Mouse (Mus musculus) embryonic facial prominence, embryonic 15.5 days (tissue): Measurements from ENCODE around the gene Gm10799. TPM values are rescaled to one million over a fixed set of nuclear protein-coding genes. Genes with fewer than 3 reads are reported as not detected.

Source experiments
- ATAC-seq: fragments of 200-750 bp; cut with Nextera tagmentation; 2 replicates; pipeline ENCODE4 v1.8.0; 2017; ENCODE audit warnings: low read depth, moderate TSS enrichment; ENCODE audit not compliant: insufficient number of reproducible peaks, low FRiP score, low TSS enrichment
- H3K27ac ChIP-seq: fragments of 300-500 bp; sonication (generic); replicated peaks from 2 replicates; pipeline ENCODE4 v1.5.1; 2015; ENCODE audit warnings: mild to moderate bottlenecking, inconsistent platforms
- H3K27me3 ChIP-seq: fragments of 300-500 bp; sonication (generic); 2 replicates; pipeline ENCODE4 v1.6.1; 2015; ENCODE audit warnings: inconsistent platforms
- H3K36me3 ChIP-seq: fragments of 300-500 bp; sonication (generic); 2 replicates; pipeline ENCODE4 v1.6.1; 2015; ENCODE audit warnings: mild to moderate bottlenecking, inconsistent platforms
- H3K4me1 ChIP-seq: fragments of 300-500 bp; sonication (generic); 2 replicates; pipeline ENCODE4 v1.6.1; 2015; ENCODE audit warnings: inconsistent platforms
- H3K4me2 ChIP-seq: fragments of 300-500 bp; sonication (generic); replicated peaks from 2 replicates; pipeline ENCODE4 v1.6.1; 2015; ENCODE audit warnings: mild to moderate bottlenecking, inconsistent platforms
- H3K4me3 ChIP-seq: fragments of 300-500 bp; sonication (generic); replicated peaks from 2 replicates; pipeline ENCODE4 v1.5.1; 2015; ENCODE audit warnings: mild to moderate bottlenecking, inconsistent platforms
- H3K9ac ChIP-seq: fragments of 300-500 bp; sonication (generic); 2 replicates; pipeline ENCODE4 v1.6.1; 2015; ENCODE audit warnings: inconsistent platforms
- H3K9me3 ChIP-seq: fragments of 300-500 bp; sonication (generic); replicated peaks from 2 replicates; pipeline ENCODE4 v1.6.1; 2016; ENCODE audit warnings: inconsistent platforms
- WGBS: fragments of 180-500 bp; shearing (Covaris S2); methylation state at CpG from one replicate; pipeline ENCODE4 v1.1.7; 2015; 5-methylcytosine and 5-hydroxymethylcytosine counted together
- polyA plus RNA-seq: library from polyadenylated mRNA; unstranded; fragments of >200 nt; fragmentation: Nextera tagmentation; extraction: Ambion mirVana; gene quantifications from 2 replicates; pipeline ENCODE4 v1.2.1, GENCODE M21; 2015

Gm10799 gene
- polyA plus RNA-seq, 1 experiment from 2014 or later = not detected

DNA sequence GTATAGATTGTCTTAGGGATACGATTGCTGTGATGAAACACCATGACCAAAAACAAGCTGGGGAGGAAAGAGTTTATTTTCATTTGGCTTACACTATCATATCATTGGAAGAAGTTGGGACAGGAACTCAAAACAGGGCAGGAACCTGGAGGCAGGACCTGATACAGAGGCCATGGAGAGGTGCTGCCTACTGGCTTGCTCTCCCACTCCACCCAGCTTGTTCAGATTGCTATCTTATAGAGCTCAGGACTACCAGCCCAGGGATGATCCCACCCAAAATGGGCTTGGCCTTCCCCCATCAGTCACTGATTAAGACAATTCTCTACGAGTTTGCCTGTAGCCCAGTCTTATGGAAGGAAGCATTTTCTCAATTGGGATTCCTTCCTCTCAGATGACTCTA is 4.2 kb downstream of the Gm10799 start:
- peaks cover 6% of the 10 kb centered on the region for H3K36me3 ChIP-seq
- no peaks in the 10 kb centered on the region for H3K27me3 ChIP-seq
- no peak overlapping the region for H3K4me2 ChIP-seq
- no peak overlapping the region for H3K27ac ChIP-seq
- no peak for ATAC-seq
- H3K9ac ChIP-seq = no peak overlapping the region
- H3K4me3 ChIP-seq = no peak overlapping the region
- 79% methylated on average over 2 of the region's 2 CpGs for WGBS
- H3K4me1 ChIP-seq = no peaks in the 10 kb centered on the region
- no peaks in the 10 kb centered on the region for H3K9me3 ChIP-seq

GRCm38 (mm10) chr2:104062665-104063064 is 5.7 kb downstream of the Gm10799 start:
- Histone ChIP-seq H3K4me2 (no peak overlapping the region), H3K4me1 (no peaks in the 10 kb centered on the region), H3K9me3 (no peaks in the 10 kb centered on the region), H3K9ac (no peak overlapping the region), H3K27ac (no peak overlapping the region), H3K27me3 (no peaks in the 10 kb centered on the region), H3K36me3 (peaks cover 12% of the 10 kb centered on the region), H3K4me3 (no peak overlapping the region)
- ATAC-seq = no peak

GRCm38 (mm10) chr2:104060996-104061395 is 7.4 kb downstream of the Gm10799 start:
- no peak overlapping the region for H3K27ac ChIP-seq
- H3K36me3 ChIP-seq = peaks cover 12% of the 10 kb centered on the region
- no peaks in the 10 kb centered on the region for H3K9me3 ChIP-seq
- no peak overlapping the region for H3K4me3 ChIP-seq
- 92% methylated on average over 6 of the region's 6 CpGs for WGBS
- no peaks in the 10 kb centered on the region for H3K4me1 ChIP-seq
- no peak overlapping the region for H3K9ac ChIP-seq
- H3K4me2 ChIP-seq = no peak overlapping the region
- ATAC-seq = no peak
- no peaks in the 10 kb centered on the region for H3K27me3 ChIP-seq

DNA sequence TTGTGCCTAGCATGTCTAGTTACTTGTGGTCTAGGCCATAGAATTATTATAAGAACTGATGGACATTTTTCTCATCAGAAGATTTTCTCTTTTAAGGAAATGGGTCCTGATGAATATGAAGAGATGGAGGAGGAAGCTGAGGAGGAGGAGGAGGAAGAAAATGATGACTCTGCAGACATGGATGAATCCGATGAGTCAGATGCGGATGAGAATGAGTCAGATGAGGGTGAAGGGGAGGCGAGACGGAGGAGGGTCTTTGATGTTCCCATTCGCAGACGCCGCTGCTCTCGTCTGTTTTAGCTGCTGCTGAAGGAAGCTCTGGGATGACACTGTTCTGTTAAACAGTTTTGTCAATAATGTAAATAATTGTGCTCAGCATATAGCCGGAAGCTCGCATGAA is 8.6 kb downstream of the Gm10799 start:
- H3K4me1 ChIP-seq = no peaks in the 10 kb centered on the region
- H3K27ac ChIP-seq = no peak overlapping the region
- H3K4me2 ChIP-seq = no peak overlapping the region
- H3K4me3 ChIP-seq = no peak overlapping the region
- no peak overlapping the region for H3K9ac ChIP-seq
- 73% methylated on average over 10 of the region's 10 CpGs for WGBS
- H3K36me3 ChIP-seq = peaks cover 20% of the 10 kb centered on the region
- H3K9me3 ChIP-seq = no peaks in the 10 kb centered on the region
- ATAC-seq = no peak
- no peaks in the 10 kb centered on the region for H3K27me3 ChIP-seq

- no peak overlapping the region for H3K4me3 ChIP-seq
- H3K9ac ChIP-seq = no peak overlapping the region
- H3K36me3 ChIP-seq = peaks cover 28% of the 10 kb centered on the region
- WGBS = 86% methylated on average over 4 of the region's 4 CpGs
- H3K4me1 ChIP-seq = no peaks in the 10 kb centered on the region
- no peaks in the 10 kb centered on the region for H3K27me3 ChIP-seq
- H3K9me3 ChIP-seq = no peaks in the 10 kb centered on the region
- H3K27ac ChIP-seq = no peak overlapping the region
- no peak for ATAC-seq
- no peak overlapping the region for H3K4me2 ChIP-seq
Observed at GRCm38 (mm10) chr2:104058954-104059353, 9.4 kb downstream of the Gm10799 start.

GRCm38 (mm10) chr2:104058381-104058780 is 10.0 kb downstream of the Gm10799 start:
- Histone ChIP-seq H3K36me3 (peaks cover 32% of the 10 kb centered on the region), H3K4me3 (no peak overlapping the region), H3K27me3 (no peaks in the 10 kb centered on the region), H3K4me2 (no peak overlapping the region), H3K27ac (no peak overlapping the region), H3K9ac (no peak overlapping the region), H3K9me3 (no peaks in the 10 kb centered on the region), H3K4me1 (no peaks in the 10 kb centered on the region)
- ATAC-seq = no peak
- WGBS = 87% methylated on average over 1 of the region's 1 CpGs

DNA sequence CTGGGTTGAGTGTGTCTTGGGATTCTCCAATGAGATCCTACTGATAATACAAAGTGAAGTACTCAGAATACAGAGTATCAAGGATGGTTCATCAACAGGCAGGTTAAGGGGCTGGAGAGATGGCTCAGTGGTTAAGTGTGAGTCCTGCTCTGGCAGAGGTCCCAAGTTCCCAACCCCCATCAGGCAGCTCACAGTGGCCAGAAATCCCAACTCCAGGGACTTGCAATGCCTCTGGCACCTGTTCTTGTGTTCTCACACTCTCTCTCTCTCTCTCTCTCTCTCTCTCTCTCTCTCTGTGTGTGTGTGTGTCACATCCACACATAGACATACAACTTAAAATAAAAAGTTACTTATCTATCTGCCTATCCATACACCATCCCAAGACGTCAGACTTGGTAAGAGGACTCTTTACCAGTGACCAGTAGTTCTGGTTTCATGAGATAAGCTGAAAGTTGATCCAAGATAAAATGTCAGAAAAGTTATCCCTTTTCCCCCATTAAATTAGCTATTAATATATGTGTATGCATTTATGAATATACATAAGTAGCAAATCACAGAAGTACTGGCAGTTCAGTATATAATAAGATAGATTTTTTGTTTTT is 23.8 kb downstream of the Gm10799 start:
- ATAC-seq = no peak
- no peak overlapping the region for H3K4me3 ChIP-seq
- no peaks in the 10 kb centered on the region for H3K4me1 ChIP-seq
- no peak overlapping the region for H3K27ac ChIP-seq
- H3K4me2 ChIP-seq = no peak overlapping the region
- WGBS = 74% methylated on average over 1 of the region's 1 CpGs
- H3K9ac ChIP-seq = no peak overlapping the region
- H3K27me3 ChIP-seq = no peaks in the 10 kb centered on the region
- peaks cover 38% of the 10 kb centered on the region for H3K36me3 ChIP-seq
- no peaks in the 10 kb centered on the region for H3K9me3 ChIP-seq

GRCm38 (mm10) chr2:104043624-104044478 is 24.5 kb downstream of the Gm10799 start:
- H3K4me1 ChIP-seq = no peaks in the 10 kb centered on the region
- H3K36me3 ChIP-seq = peaks cover 38% of the 10 kb centered on the region
- no peak overlapping the region for H3K27ac ChIP-seq
- H3K9ac ChIP-seq = no peak overlapping the region
- H3K27me3 ChIP-seq = no peaks in the 10 kb centered on the region
- 30% methylated on average over 5 of the region's 5 CpGs for WGBS
- ATAC-seq = no peak
- H3K4me2 ChIP-seq = no peak overlapping the region
- no peak overlapping the region for H3K4me3 ChIP-seq
- no peaks in the 10 kb centered on the region for H3K9me3 ChIP-seq

GRCm38 (mm10) chr2:104042766-104043165 is 25.6 kb downstream of the Gm10799 start:
- Histone ChIP-seq H3K4me2 (no peak overlapping the region), H3K9me3 (no peaks in the 10 kb centered on the region), H3K9ac (no peak overlapping the region), H3K4me3 (no peak overlapping the region), H3K27me3 (no peaks in the 10 kb centered on the region), H3K27ac (no peak overlapping the region), H3K36me3 (peaks cover 34% of the 10 kb centered on the region), H3K4me1 (no peaks in the 10 kb centered on the region)
- ATAC-seq = no peak
- WGBS = 92% methylated on average over 15 of the region's 15 CpGs

DNA sequence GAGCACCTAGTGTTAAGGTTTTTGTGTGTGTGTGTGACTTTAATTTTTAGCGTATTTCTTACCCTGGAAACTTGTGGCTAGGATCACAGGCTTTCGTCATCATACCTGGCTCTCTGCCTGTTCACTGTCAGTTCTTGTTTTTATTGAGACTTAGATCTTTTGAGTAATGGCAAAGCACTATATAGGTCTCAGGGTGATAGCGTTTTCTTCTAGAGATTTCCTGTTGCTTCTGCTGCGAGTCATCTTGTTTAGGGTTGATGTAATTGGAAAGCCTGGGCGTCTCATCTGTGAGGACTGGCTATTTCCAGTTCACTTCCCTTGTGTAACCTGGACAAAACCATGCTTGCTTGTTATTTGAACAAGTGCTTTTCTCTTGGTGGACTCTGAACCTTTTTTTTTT is 26.7 kb downstream of the Gm10799 start:
- H3K36me3 ChIP-seq = peaks cover 42% of the 10 kb centered on the region
- H3K4me2 ChIP-seq = no peak overlapping the region
- no peak overlapping the region for H3K4me3 ChIP-seq
- no peaks in the 10 kb centered on the region for H3K9me3 ChIP-seq
- no peaks in the 10 kb centered on the region for H3K27me3 ChIP-seq
- no peak for ATAC-seq
- H3K4me1 ChIP-seq = no peaks in the 10 kb centered on the region
- no peak overlapping the region for H3K27ac ChIP-seq
- 61% methylated on average over 5 of the region's 5 CpGs for WGBS
- no peak overlapping the region for H3K9ac ChIP-seq

- no peak overlapping the region for H3K4me3 ChIP-seq
- no peaks in the 10 kb centered on the region for H3K4me1 ChIP-seq
- H3K27me3 ChIP-seq = no peaks in the 10 kb centered on the region
- no peak overlapping the region for H3K27ac ChIP-seq
- no peak for ATAC-seq
- H3K36me3 ChIP-seq = peaks cover 45% of the 10 kb centered on the region
- no peak overlapping the region for H3K9ac ChIP-seq
- H3K9me3 ChIP-seq = no peaks in the 10 kb centered on the region
- H3K4me2 ChIP-seq = no peak overlapping the region
- 49% methylated on average over 2 of the region's 2 CpGs for WGBS
Observed at GRCm38 (mm10) chr2:104038236-104038635, 30.1 kb downstream of the Gm10799 start.

GRCm38 (mm10) chr2:104036316-104036715 is 32.0 kb downstream of the Gm10799 start:
- 85% methylated on average over 3 of the region's 3 CpGs for WGBS
- no peak for ATAC-seq
- Histone ChIP-seq H3K4me1 (no peaks in the 10 kb centered on the region), H3K27me3 (no peaks in the 10 kb centered on the region), H3K9ac (no peak overlapping the region), H3K4me2 (no peak overlapping the region), H3K36me3 (peaks cover 40% of the 10 kb centered on the region), H3K27ac (no peak overlapping the region), H3K9me3 (no peaks in the 10 kb centered on the region), H3K4me3 (no peak overlapping the region)
